Mouse (Mus musculus) liver, embryonic 14.5 days (tissue): ENCODE results near the gene Iqce.

Source experiments
- CTCF ChIP-seq: IDR thresholded peaks from 2 replicates; pipeline ENCODE4 v1.5.1; 2016; ENCODE audit warnings: antibody characterized with exemption, low read depth, control low read depth
- EP300 ChIP-seq: IDR thresholded peaks from 2 replicates; pipeline ENCODE4 v1.6.1; 2016; ENCODE audit warnings: antibody characterized with exemption, low read depth

- TF ChIP-seq CTCF = peak; percentile 49; the same call in 1 of the 2 replicates
- TF ChIP-seq EP300 = no peak
Measured at GRCm38 (mm10) chr5:140743706-140744131, 41.5 kb upstream of the Iqce start.
